Mouse (Mus musculus) embryonic facial prominence, embryonic 12.5 days (tissue): ENCODE data around the gene Ambra1. TPM values are rescaled to one million over a fixed set of nuclear protein-coding genes. Genes with fewer than 3 reads are reported as not detected.

Experiments
- ATAC-seq: fragments of 200-750 bp; cut with Nextera tagmentation; 2 replicates; pipeline ENCODE4 v1.8.0; 2017; ENCODE audit not compliant: insufficient number of reproducible peaks, insufficient read depth, low FRiP score, low TSS enrichment
- H3K27ac ChIP-seq: fragments of 300-500 bp; sonication (generic); 2 replicates; pipeline ENCODE4 v1.5.1; 2016; ENCODE audit warnings: mild to moderate bottlenecking
- H3K27me3 ChIP-seq: fragments of 300-500 bp; sonication (generic); 2 replicates; pipeline ENCODE4 v1.6.1; 2016; ENCODE audit warnings: mild to moderate bottlenecking, moderate library complexity
- H3K36me3 ChIP-seq: fragments of 300-500 bp; sonication (generic); 2 replicates; pipeline ENCODE4 v1.6.1; 2016; ENCODE audit warnings: mild to moderate bottlenecking
- H3K4me1 ChIP-seq: fragments of 300-500 bp; sonication (generic); 2 replicates; pipeline ENCODE4 v1.6.1; 2016
- H3K4me2 ChIP-seq: fragments of 300-500 bp; sonication (generic); replicated peaks from 2 replicates; pipeline ENCODE4 v1.6.1; 2016; ENCODE audit warnings: mild to moderate bottlenecking, moderate library complexity
- H3K4me3 ChIP-seq: fragments of 300-500 bp; sonication (generic); 2 replicates; pipeline ENCODE4 v1.5.1; 2016; ENCODE audit warnings: mild to moderate bottlenecking
- H3K9ac ChIP-seq: fragments of 300-500 bp; sonication (generic); 2 replicates; pipeline ENCODE4 v1.6.1; 2016; ENCODE audit warnings: mild to moderate bottlenecking, moderate library complexity
- H3K9me3 ChIP-seq: fragments of 300-500 bp; sonication (generic); 2 replicates; pipeline ENCODE4 v1.6.1; 2016; ENCODE audit warnings: mild to moderate bottlenecking, moderate library complexity
- WGBS: fragments of 180-500 bp; shearing (Covaris S2); methylation state at CpG from one replicate; pipeline ENCODE4 v1.1.7; 2016; 5-methylcytosine and 5-hydroxymethylcytosine counted together
- polyA plus RNA-seq: library from polyadenylated mRNA; unstranded; fragments of >200 nt; fragmentation: Nextera tagmentation; extraction: Ambion mirVana; gene quantifications from 2 replicates; pipeline ENCODE4 v1.2.1, GENCODE M21; 2016

Ambra1 gene
- polyA plus RNA-seq, 1 experiment from 2014 or later, result 21.9 TPM

- no peak overlapping the region for H3K9ac ChIP-seq
- H3K9me3 ChIP-seq, result no peaks in the 10 kb centered on the region
- H3K4me1 ChIP-seq, result no peaks in the 10 kb centered on the region
- H3K4me2 ChIP-seq, result no peak overlapping the region
- no peak for ATAC-seq
- H3K27ac ChIP-seq, result no peak overlapping the region
- H3K36me3 ChIP-seq, result peaks cover 14% of the 10 kb centered on the region; the same call in 1 of the 2 replicates
- H3K4me3 ChIP-seq, result no peak overlapping the region
- WGBS, result 87% methylated on average over 9 of the region's 9 CpGs
- H3K27me3 ChIP-seq, result no peaks in the 10 kb centered on the region
These were observed 146.3 kb downstream of the Ambra1 start for GRCm38 (mm10) chr2:91876000-91876805.

GRCm38 (mm10) chr2:91876806-91877140 lies 146.8 kb downstream of the Ambra1 start:
- Histone ChIP-seq H3K27me3 (no peaks in the 10 kb centered on the region), H3K36me3 (peaks cover 14% of the 10 kb centered on the region; the same call in 1 of the 2 replicates), H3K4me2 (no peak overlapping the region), H3K9me3 (no peaks in the 10 kb centered on the region), H3K4me1 (no peaks in the 10 kb centered on the region), H3K9ac (no peak overlapping the region), H3K27ac (no peak overlapping the region), H3K4me3 (no peak overlapping the region)
- WGBS, result 89% methylated on average over 2 of the region's 2 CpGs
- no peak for ATAC-seq

- Histone ChIP-seq H3K4me2 (no peak overlapping the region), H3K27ac (no peak overlapping the region; the same call in 1 of the 2 replicates), H3K4me3 (no peak overlapping the region), H3K27me3 (no peaks in the 10 kb centered on the region), H3K36me3 (peaks cover 14% of the 10 kb centered on the region; the same call in 1 of the 2 replicates), H3K9ac (no peak overlapping the region), H3K9me3 (no peaks in the 10 kb centered on the region), H3K4me1 (no peaks in the 10 kb centered on the region)
- WGBS, result 85% methylated on average over 7 of the region's 7 CpGs
- ATAC-seq, result no peak
These were observed 148.7 kb downstream of the Ambra1 start for GRCm38 (mm10) chr2:91878387-91879180.

- no peak for ATAC-seq
- H3K9ac ChIP-seq, result no peak overlapping the region
- no peak overlapping the region for H3K27ac ChIP-seq
- H3K4me3 ChIP-seq, result no peak overlapping the region
- H3K9me3 ChIP-seq, result no peaks in the 10 kb centered on the region
- WGBS, result 89% methylated on average over 4 of the region's 4 CpGs
- H3K27me3 ChIP-seq, result no peaks in the 10 kb centered on the region
- H3K36me3 ChIP-seq, result peaks cover 19% of the 10 kb centered on the region
- H3K4me1 ChIP-seq, result no peaks in the 10 kb centered on the region
- no peak overlapping the region for H3K4me2 ChIP-seq
These were observed 154.0 kb downstream of the Ambra1 start for GRCm38 (mm10) chr2:91883961-91884360.

- Histone ChIP-seq H3K9ac (no peak overlapping the region), H3K27ac (no peak overlapping the region)
- 85% methylated on average over 4 of the region's 4 CpGs for WGBS
These were observed 154.7 kb downstream of the Ambra1 start for GRCm38 (mm10) chr2:91884616-91885015.

GRCm38 (mm10) chr2:91894716-91895115 lies 164.8 kb downstream of the Ambra1 start:
- Histone ChIP-seq H3K36me3 (peaks cover 19% of the 10 kb centered on the region), H3K9ac (no peak overlapping the region), H3K27ac (no peak overlapping the region), H3K4me3 (no peak overlapping the region), H3K4me2 (no peak overlapping the region), H3K27me3 (no peaks in the 10 kb centered on the region), H3K9me3 (no peaks in the 10 kb centered on the region), H3K4me1 (no peaks in the 10 kb centered on the region)
- 91% methylated on average over 3 of the region's 3 CpGs for WGBS
- no peak for ATAC-seq

More at GRCm38 (mm10) chr2:91884616-91885015, 154.7 kb downstream of the Ambra1 start:
- H3K36me3 ChIP-seq, result peaks cover 19% of the 10 kb centered on the region
- ATAC-seq, result no peak
- H3K4me1 ChIP-seq, result no peaks in the 10 kb centered on the region
- H3K4me2 ChIP-seq, result no peak overlapping the region
- no peak overlapping the region for H3K4me3 ChIP-seq
- H3K9me3 ChIP-seq, result no peaks in the 10 kb centered on the region
- H3K27me3 ChIP-seq, result no peaks in the 10 kb centered on the region

GRCm38 (mm10) chr2:91895401-91895800 lies 165.5 kb downstream of the Ambra1 start:
- no peak overlapping the region for H3K4me2 ChIP-seq
- H3K27ac ChIP-seq, result no peak overlapping the region
- ATAC-seq, result no peak
- 92% methylated on average over 3 of the region's 3 CpGs for WGBS
- no peak overlapping the region for H3K4me3 ChIP-seq
- H3K4me1 ChIP-seq, result no peaks in the 10 kb centered on the region
- no peaks in the 10 kb centered on the region for H3K27me3 ChIP-seq
- H3K9me3 ChIP-seq, result no peaks in the 10 kb centered on the region
- peaks cover 19% of the 10 kb centered on the region for H3K36me3 ChIP-seq
- no peak overlapping the region for H3K9ac ChIP-seq

- no peak for ATAC-seq
- Histone ChIP-seq H3K36me3 (peaks cover 24% of the 10 kb centered on the region), H3K9me3 (no peaks in the 10 kb centered on the region), H3K27ac (no peak overlapping the region), H3K4me1 (no peaks in the 10 kb centered on the region), H3K4me2 (no peak overlapping the region), H3K9ac (no peak overlapping the region), H3K27me3 (no peaks in the 10 kb centered on the region), H3K4me3 (no peak overlapping the region)
These were observed 168.0 kb downstream of the Ambra1 start for GRCm38 (mm10) chr2:91897968-91898367.

- H3K9ac ChIP-seq, result no peak overlapping the region
- no peaks in the 10 kb centered on the region for H3K4me1 ChIP-seq
- WGBS, result 95% methylated on average over 3 of the region's 3 CpGs
- H3K36me3 ChIP-seq, result peaks cover 23% of the 10 kb centered on the region
- H3K27me3 ChIP-seq, result no peaks in the 10 kb centered on the region
- H3K4me2 ChIP-seq, result no peak overlapping the region
- H3K4me3 ChIP-seq, result no peak overlapping the region
- ATAC-seq, result no peak
- H3K9me3 ChIP-seq, result no peaks in the 10 kb centered on the region
- H3K27ac ChIP-seq, result no peak overlapping the region
These were observed 169.2 kb downstream of the Ambra1 start for GRCm38 (mm10) chr2:91899141-91899540.

GRCm38 (mm10) chr2:91900431-91900830 lies 170.5 kb downstream of the Ambra1 start:
- Histone ChIP-seq H3K4me2 (no peak overlapping the region), H3K27ac (no peak overlapping the region), H3K9ac (no peak overlapping the region), H3K4me3 (no peak overlapping the region), H3K4me1 (no peaks in the 10 kb centered on the region), H3K36me3 (peaks cover 19% of the 10 kb centered on the region), H3K9me3 (no peaks in the 10 kb centered on the region), H3K27me3 (no peaks in the 10 kb centered on the region)
- whole genome bisulfite sequencing, result 92% methylated on average over 8 of the region's 8 CpGs
- no peak for ATAC-seq

- ATAC-seq, result no peak
These were observed 172.4 kb downstream of the Ambra1 start for GRCm38 (mm10) chr2:91902336-91902735.

More at GRCm38 (mm10) chr2:91902336-91902735, 172.4 kb downstream of the Ambra1 start:
- no peaks in the 10 kb centered on the region for H3K9me3 ChIP-seq
- no peaks in the 10 kb centered on the region for H3K4me1 ChIP-seq
- no peak overlapping the region for H3K27ac ChIP-seq
- no peak overlapping the region for H3K4me2 ChIP-seq
- H3K27me3 ChIP-seq, result no peaks in the 10 kb centered on the region
- peaks cover 28% of the 10 kb centered on the region for H3K36me3 ChIP-seq
- H3K9ac ChIP-seq, result no peak overlapping the region
- 76% methylated on average over 5 of the region's 5 CpGs for WGBS
- H3K4me3 ChIP-seq, result no peak overlapping the region
